Mouse (Mus musculus): Measurements from ENCODE around the gene Cdh22.

DNA sequence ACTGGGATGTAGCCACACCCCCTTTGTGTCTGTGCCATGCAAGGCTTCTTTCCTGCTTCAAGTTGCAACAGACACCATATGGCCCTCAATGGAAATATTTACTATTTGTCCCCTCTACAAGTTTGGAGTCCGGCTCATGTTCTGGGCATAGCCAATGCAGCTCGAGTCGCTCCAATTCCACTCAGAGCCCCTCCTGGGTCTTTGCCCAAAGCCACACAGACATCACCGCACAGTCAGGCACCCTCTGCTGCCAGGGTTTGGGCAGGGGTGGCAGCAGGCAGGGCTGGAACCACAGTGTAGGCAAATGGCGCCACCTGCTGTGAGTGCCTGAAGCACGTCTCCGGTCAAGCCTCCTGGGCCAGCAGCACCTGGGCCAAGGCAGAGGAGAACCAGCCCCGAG lies 41.2 kb upstream of the Cdh22 start:
- TF ChIP-seq POLR2A (IDR thresholded peaks at IDR 0.05; ENCODE audit: borderline replicate concordance, control insufficient read depth, low read depth, low read length) (no peak), CTCF (IDR thresholded peaks at IDR 0.05; ENCODE audit: control insufficient read depth, insufficient read depth, low read length) (peak; percentile 90)

Data from bone marrow, adult 2 months (tissue).